In genomic region chr7:119961107-119961506, GRCm38 (mm10) we compare ENCODE assay signal across 12 mouse cellular contexts.
DNase-seq lines count a peak whose midpoint lies in the region; ATAC-seq and TF ChIP-seq lines count a peak whose summit lies in the region.
"Had no signal": no experiment of that assay in that cellular context is flagged by ENCODE, and none has a peak within 500 bp of the region (broad histone marks: within the 10 kb centered on the region; RNA-seq: fewer than 3 reads in every experiment).

No protein-coding gene starts in this region.

- no peak for TF ChIP-seq CTCF in lung, postnatal 0 days (IDR thresholded peaks at IDR 0.05)
- TF ChIP-seq CTCF in thymus, adult 2 months (IDR thresholded peaks at IDR 0.05; ENCODE audit: borderline replicate concordance, control insufficient read depth, extremely low read depth, insufficient read depth, low read length, poor library complexity) = no peak

- 44% methylated on average over 2 of the region's 2 CpGs for WGBS in heart, embryonic 10.5 days
- 42% methylated on average over 2 of the region's 2 CpGs for WGBS in lung, postnatal 0 days
- 71% methylated on average over 2 of the region's 2 CpGs for WGBS in thymus, adult 2 months
- 52% methylated on average over 2 of the region's 2 CpGs for WGBS in limb, embryonic 10.5 days

- H3K9me3 ChIP-seq in heart, embryonic 10.5 days = no peaks in the 10 kb centered on the region
- H3K9me3 ChIP-seq in lung, postnatal 0 days (ENCODE audit: low read length) = no peaks in the 10 kb centered on the region
- H3K9me3 ChIP-seq in limb, embryonic 10.5 days (replicated peaks) = no peaks in the 10 kb centered on the region
- H3K9me3 ChIP-seq: embryonic facial prominence, embryonic 12.5 days; hindbrain, embryonic 15.5 days; limb, embryonic 12.5 days had no signal

- peak; percentile 98 for TF ChIP-seq EP300 in lung, postnatal 0 days (IDR thresholded peaks at IDR 0.05)

- H3K36me3 ChIP-seq in heart, embryonic 10.5 days = no peaks in the 10 kb centered on the region
- no peaks in the 10 kb centered on the region for H3K36me3 ChIP-seq in lung, postnatal 0 days (ENCODE audit: insufficient read depth, low read length)
- H3K36me3 ChIP-seq in thymus, adult 2 months (ENCODE audit: control insufficient read depth, insufficient read depth, low read length) = no peaks in the 10 kb centered on the region
- no peaks in the 10 kb centered on the region for H3K36me3 ChIP-seq in limb, embryonic 10.5 days
- H3K36me3 ChIP-seq: embryonic facial prominence, embryonic 12.5 days; hindbrain, embryonic 15.5 days; limb, embryonic 12.5 days had no signal

- H3K9ac ChIP-seq in lung, postnatal 0 days (replicated peaks; ENCODE audit: low read depth) = no peak overlapping the region
- H3K9ac ChIP-seq: embryonic facial prominence, embryonic 12.5 days; hindbrain, embryonic 15.5 days; limb, embryonic 12.5 days had no signal

- H3K27me3 ChIP-seq in heart, embryonic 10.5 days (ENCODE audit: insufficient read depth, poor library complexity, severe bottlenecking) = no peaks in the 10 kb centered on the region
- no peaks in the 10 kb centered on the region for H3K27me3 ChIP-seq in lung, postnatal 0 days (replicated peaks; ENCODE audit: insufficient read depth, low read length)
- H3K27me3 ChIP-seq in thymus, adult 2 months (ENCODE audit: control insufficient read depth, insufficient read depth, low read length) = no peaks in the 10 kb centered on the region
- H3K27me3 ChIP-seq in limb, embryonic 10.5 days (ENCODE audit: low read depth, poor library complexity, severe bottlenecking) = no peaks in the 10 kb centered on the region
- H3K27me3 ChIP-seq: CH12.LX; embryonic facial prominence, embryonic 12.5 days; hindbrain, embryonic 15.5 days; limb, embryonic 12.5 days had no signal

- H3K4me2 ChIP-seq in lung, postnatal 0 days (replicated peaks; ENCODE audit: low read depth, low read length) = no peak overlapping the region
- H3K4me2 ChIP-seq: embryonic facial prominence, embryonic 12.5 days; hindbrain, embryonic 15.5 days; limb, embryonic 12.5 days had no signal

- ATAC-seq in lung, postnatal 0 days = peak; percentile 82

- no peak overlapping the region for H3K4me3 ChIP-seq in heart, embryonic 10.5 days
- no peak overlapping the region for H3K4me3 ChIP-seq in lung, postnatal 0 days (ENCODE audit: low read depth, low read length)
- no peak overlapping the region for H3K4me3 ChIP-seq in thymus, adult 2 months (ENCODE audit: control insufficient read depth, insufficient read depth, low read length)
- no peak overlapping the region for H3K4me3 ChIP-seq in limb, embryonic 10.5 days
- H3K4me3 ChIP-seq: embryonic facial prominence, embryonic 12.5 days; hindbrain, embryonic 15.5 days; limb, embryonic 12.5 days had no signal

- peak; percentile 89 to 92 for DNase-seq in heart, adult 18-20 months
- no peak for DNase-seq in heart, embryonic 10.5 days (ENCODE audit: low spot score)
- peak; percentile 26 for DNase-seq in Muller cell, postnatal 12 days (ENCODE audit: inconsistent ontology term)
- peak; percentile 73 for DNase-seq in gastrocnemius, postnatal 25 days
- peak; percentile 86 for DNase-seq in lung, postnatal 0 days (ENCODE audit: low spot score)
- no peak for DNase-seq in thymus, adult 2 months
- DNase-seq in limb, embryonic 10.5 days (ENCODE audit: low spot score) = no peak
- DNase-seq in left cerebral cortex, adult 9 months (ENCODE audit: low spot score in 2 of 2) = no peak

- H3K27ac ChIP-seq in heart, embryonic 10.5 days = no peak overlapping the region
- no peak overlapping the region for H3K27ac ChIP-seq in lung, postnatal 0 days (ENCODE audit: low read length)
- H3K27ac ChIP-seq in thymus, adult 2 months (ENCODE audit: control insufficient read depth, insufficient read depth, low read length) = no peak overlapping the region
- no peak overlapping the region for H3K27ac ChIP-seq in limb, embryonic 10.5 days
- H3K27ac ChIP-seq: embryonic facial prominence, embryonic 12.5 days; hindbrain, embryonic 15.5 days; limb, embryonic 12.5 days had no signal

- no peak for TF ChIP-seq POLR2A in thymus, adult 2 months (IDR thresholded peaks at IDR 0.05; ENCODE audit: control insufficient read depth, extremely low read depth, insufficient read depth, low read length, poor library complexity)

- H3K4me1 ChIP-seq in heart, embryonic 10.5 days = no peaks in the 10 kb centered on the region
- H3K4me1 ChIP-seq in lung, postnatal 0 days (ENCODE audit: insufficient read depth, low read depth, low read length) = no peaks in the 10 kb centered on the region
- no peaks in the 10 kb centered on the region for H3K4me1 ChIP-seq in thymus, adult 2 months (replicated peaks; ENCODE audit: control insufficient read depth, insufficient read depth, low read length)
- H3K4me1 ChIP-seq in limb, embryonic 10.5 days = peaks cover 5% of the 10 kb centered on the region
- H3K4me1 ChIP-seq: embryonic facial prominence, embryonic 12.5 days; hindbrain, embryonic 15.5 days; limb, embryonic 12.5 days had no signal

Comparison
In these comparisons a context has a peak if more than half of its experiments do, and no peak if none do; other contexts are left out.
1. DNase-seq: peak in heart, adult 18-20 months (2 of 2), Muller cell, postnatal 12 days (single experiment), gastrocnemius, postnatal 25 days (single experiment) and lung, postnatal 0 days (single experiment); none in heart, embryonic 10.5 days (single experiment), thymus, adult 2 months (single experiment), limb, embryonic 10.5 days (single experiment) and left cerebral cortex, adult 9 months (0 of 2).